Mouse (Mus musculus) embryonic facial prominence, embryonic 14.5 days (tissue): ENCODE measurements at regions not wholly inside any gene's neighbourhood (a gene's known extent, or its start where the extent isn't known, plus 50 kb on each side); places are given as distances from the start of the nearest gene placed in this dataset.
A peak's percentile ranks its signal among the peaks of the same experiment; 100 is the strongest.
"Not testable (repeated sequence)": the region's sequence is repeated elsewhere in the genome, so short reads cannot be mapped to it uniquely, and the experiment has no call there.

ENCODE experiments used
- ATAC-seq: fragments of 200-750 bp; cut with Nextera tagmentation; 2 replicates; pipeline ENCODE4 v1.8.0; 2017; ENCODE audit warnings: low read depth, moderate number of reproducible peaks, moderate TSS enrichment
- DNase-seq: peaks from one replicate; pipeline ENCODE4 v3.0.0-alpha.2; 2015; ENCODE audit warnings: low spot score
- H3K27ac ChIP-seq: fragments of 300-500 bp; sonication (generic); replicated peaks from 2 replicates; pipeline ENCODE4 v1.5.1; 2014; ENCODE audit warnings: low read depth, mild to moderate bottlenecking, low read length, moderate library complexity
- H3K27me3 ChIP-seq: fragments of 300-500 bp; sonication (generic); replicated peaks from 2 replicates; pipeline ENCODE4 v1.6.1; 2014; ENCODE audit warnings: low read length; ENCODE audit not compliant: control insufficient read depth, insufficient read depth
- H3K36me3 ChIP-seq: fragments of 300-500 bp; sonication (generic); 2 replicates; pipeline ENCODE4 v1.6.1; 2014; ENCODE audit warnings: low read length, mixed read lengths; ENCODE audit not compliant: control insufficient read depth, insufficient read depth
- H3K4me1 ChIP-seq: fragments of 300-500 bp; sonication (generic); 2 replicates; pipeline ENCODE4 v1.6.1; 2014; ENCODE audit warnings: antibody characterized with exemption, low read length; ENCODE audit not compliant: control insufficient read depth, insufficient read depth
- H3K4me2 ChIP-seq: fragments of 300-500 bp; sonication (generic); 2 replicates; pipeline ENCODE4 v1.6.1; 2014; ENCODE audit warnings: low read depth, mild to moderate bottlenecking, low read length, moderate library complexity, mixed read lengths
- H3K4me3 ChIP-seq: fragments of 300-500 bp; sonication (generic); 2 replicates; pipeline ENCODE4 v1.5.1; 2014; ENCODE audit warnings: low read depth, mild to moderate bottlenecking, low read length
- H3K9ac ChIP-seq: fragments of 300-500 bp; sonication (generic); 2 replicates; pipeline ENCODE4 v1.6.1; 2014; ENCODE audit warnings: low read depth, mild to moderate bottlenecking, low read length, moderate library complexity, mixed read lengths
- H3K9me3 ChIP-seq: fragments of 300-500 bp; sonication (generic); 2 replicates; pipeline ENCODE4 v1.6.1; 2016; ENCODE audit warnings: low read length; ENCODE audit not compliant: control insufficient read depth
- WGBS: fragments of 180-500 bp; shearing (Covaris S2); extraction: QIAGEN DNeasy Blood & Tissue Kit; methylation state at CpG from one replicate; pipeline ENCODE4 v1.1.7; 2014; 5-methylcytosine and 5-hydroxymethylcytosine counted together

DNA sequence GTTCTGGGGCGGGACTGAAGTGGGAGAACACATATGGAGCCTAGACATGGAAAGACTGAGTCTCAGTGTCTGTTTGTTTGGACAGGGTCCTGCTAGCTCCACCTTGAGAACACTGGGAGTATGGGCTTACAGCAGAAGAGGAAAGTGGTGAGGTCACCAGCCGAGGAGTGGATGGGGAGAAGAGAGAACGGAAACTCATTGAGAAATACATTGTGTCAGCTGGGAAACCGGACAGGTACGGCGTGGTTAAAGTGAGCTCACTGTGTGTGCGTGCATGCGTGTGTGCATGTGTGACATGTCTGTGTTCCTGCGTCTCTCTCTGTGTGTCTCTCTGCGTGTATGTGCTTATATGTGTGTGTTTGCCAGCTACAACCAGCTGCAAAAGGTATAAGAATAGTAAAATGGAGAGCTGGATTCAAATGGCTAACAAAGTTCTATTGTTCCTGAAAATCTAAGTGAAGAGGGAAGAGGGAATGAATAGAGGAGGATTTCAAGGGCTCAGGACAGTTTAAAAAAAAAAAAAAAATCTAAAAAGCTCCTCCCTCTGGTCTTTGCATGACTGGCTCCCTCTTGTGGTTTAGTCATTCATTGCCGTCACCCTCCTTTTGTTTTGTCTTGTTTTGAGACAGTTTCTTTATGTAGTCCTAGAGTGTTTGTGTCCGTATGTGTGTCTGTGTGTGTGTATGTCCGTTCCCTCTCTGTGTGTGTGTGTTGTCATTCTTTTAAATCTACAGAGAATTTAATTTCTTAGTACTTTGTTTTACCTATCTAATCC lies 52.0 kb upstream of the Ak4 start:
- Histone ChIP-seq H3K9me3 (no peaks in the 10 kb centered on the region), H3K4me1 (no peaks in the 10 kb centered on the region), H3K4me2 (no peak overlapping the region), H3K27me3 (no peaks in the 10 kb centered on the region), H3K4me3 (no peak overlapping the region), H3K27ac (no peak overlapping the region), H3K36me3 (no peaks in the 10 kb centered on the region), H3K9ac (no peak overlapping the region)
- 59% methylated on average over 13 of the region's 13 CpGs for WGBS
- peak; percentile 59 for DNase-seq
- peak; percentile 44; the same call in 1 of the 2 replicates for ATAC-seq

DNA sequence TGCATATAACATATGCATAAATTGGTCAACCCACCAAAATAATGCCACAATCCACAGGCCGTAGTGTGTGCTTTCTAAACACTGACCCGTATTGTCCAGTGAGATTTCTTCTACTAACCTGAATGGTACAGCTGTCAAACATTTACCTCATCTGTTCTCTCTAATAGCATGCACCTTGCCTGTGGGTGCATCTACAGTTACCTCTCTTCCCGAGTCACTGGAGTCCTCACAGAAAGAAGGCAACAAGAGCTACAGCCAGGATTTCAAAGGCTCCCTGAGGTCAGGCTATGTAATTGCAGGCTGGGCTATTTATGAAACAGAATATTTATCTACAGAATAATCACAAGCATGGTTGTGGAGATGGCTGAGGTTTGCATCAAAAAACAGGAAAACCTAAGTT lies 53.8 kb upstream of the Ak4 start:
- DNase-seq (no peak), ATAC-seq (no peak)
- no peak overlapping the region for H3K4me2 ChIP-seq
- H3K9me3 ChIP-seq, result no peaks in the 10 kb centered on the region
- no peaks in the 10 kb centered on the region for H3K36me3 ChIP-seq
- H3K9ac ChIP-seq, result no peak overlapping the region
- no peak overlapping the region for H3K4me3 ChIP-seq
- H3K27me3 ChIP-seq, result no peaks in the 10 kb centered on the region
- H3K4me1 ChIP-seq, result no peaks in the 10 kb centered on the region
- WGBS, result 77% methylated on average over 3 of the region's 3 CpGs
- H3K27ac ChIP-seq, result no peak overlapping the region

DNA sequence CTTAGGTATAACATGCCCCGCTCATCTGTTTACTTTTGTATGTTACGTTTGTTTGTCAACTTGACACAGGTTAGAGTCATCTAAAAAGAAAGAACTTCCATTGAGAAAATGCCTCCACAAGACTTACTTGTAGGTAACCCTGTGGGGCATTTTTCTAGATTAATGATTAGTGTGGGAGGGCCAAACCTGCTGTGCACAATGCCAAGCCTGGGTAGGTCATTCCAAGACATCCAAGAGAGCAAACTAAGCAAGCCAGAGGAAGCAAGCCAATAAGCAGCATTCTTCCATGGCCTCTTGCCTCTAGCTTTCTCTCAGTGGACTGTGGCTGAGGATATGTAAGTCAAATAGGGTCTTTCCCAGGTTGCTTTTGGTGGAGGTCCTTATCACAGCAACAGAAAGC lies 54.4 kb upstream of the Ak4 start:
- Histone ChIP-seq H3K9me3 (no peaks in the 10 kb centered on the region), H3K4me1 (no peaks in the 10 kb centered on the region), H3K9ac (no peak overlapping the region), H3K4me3 (no peak overlapping the region), H3K27ac (no peak overlapping the region), H3K4me2 (no peak overlapping the region), H3K36me3 (no peaks in the 10 kb centered on the region), H3K27me3 (no peaks in the 10 kb centered on the region)
- WGBS, result 87% methylated on average over 2 of the region's 2 CpGs
- DNase-seq, result no peak
- no peak for ATAC-seq

DNA sequence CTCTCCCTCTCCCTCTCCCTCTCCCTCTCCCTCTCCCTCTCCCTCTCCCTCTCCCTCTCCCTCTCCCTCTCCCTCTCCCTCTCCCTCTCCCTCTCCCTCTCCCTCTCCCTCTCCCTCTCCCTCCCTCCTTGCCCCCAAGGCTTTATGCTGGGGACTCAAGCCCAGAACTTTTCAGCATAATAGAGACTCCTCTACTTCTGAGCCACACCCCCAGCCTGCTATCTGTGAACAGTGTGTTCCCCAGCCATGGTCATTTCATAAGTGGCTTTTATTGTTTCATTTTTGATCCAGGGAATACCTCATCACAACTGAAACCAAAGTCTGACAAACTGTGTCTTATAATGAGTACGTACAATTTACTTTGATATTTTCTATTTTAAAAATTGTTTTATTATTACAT lies 55.8 kb upstream of the Ak4 start:
- not testable (repeated sequence) for H3K9me3 ChIP-seq, H3K4me1 ChIP-seq, H3K27ac ChIP-seq, H3K4me3 ChIP-seq, DNase-seq, H3K4me2 ChIP-seq, ATAC-seq, H3K36me3 ChIP-seq, H3K9ac ChIP-seq, H3K27me3 ChIP-seq
- WGBS, result 87% methylated on average over 1 of the region's 1 CpGs

DNA sequence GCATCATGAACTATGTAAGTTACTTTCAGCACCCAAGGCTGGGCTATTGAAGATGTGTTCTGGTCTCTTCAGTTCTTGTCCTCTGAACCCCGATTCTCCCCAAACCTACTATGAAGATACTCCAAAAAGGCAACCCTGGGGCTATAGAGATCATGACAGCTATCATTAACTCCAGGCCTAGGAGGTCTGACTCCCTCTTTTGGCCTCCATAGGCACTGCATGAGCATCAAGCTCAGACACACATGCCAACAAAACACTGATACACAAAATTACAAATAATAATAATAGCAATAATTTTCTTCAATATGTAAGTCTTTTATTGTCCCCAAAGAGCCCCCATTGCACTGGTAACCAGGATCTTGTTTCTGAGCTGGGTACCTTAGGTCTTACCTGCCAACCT lies 57.3 kb upstream of the Ak4 start:
- H3K27ac ChIP-seq, result no peak overlapping the region
- H3K9ac ChIP-seq, result no peak overlapping the region
- H3K4me3 ChIP-seq, result no peak overlapping the region
- H3K9me3 ChIP-seq, result no peaks in the 10 kb centered on the region
- H3K27me3 ChIP-seq, result no peaks in the 10 kb centered on the region
- DNase-seq (no peak), ATAC-seq (no peak)
- H3K4me2 ChIP-seq, result no peak overlapping the region
- 79% methylated on average over 1 of the region's 1 CpGs for WGBS
- H3K36me3 ChIP-seq, result no peaks in the 10 kb centered on the region
- H3K4me1 ChIP-seq, result no peaks in the 10 kb centered on the region

DNA sequence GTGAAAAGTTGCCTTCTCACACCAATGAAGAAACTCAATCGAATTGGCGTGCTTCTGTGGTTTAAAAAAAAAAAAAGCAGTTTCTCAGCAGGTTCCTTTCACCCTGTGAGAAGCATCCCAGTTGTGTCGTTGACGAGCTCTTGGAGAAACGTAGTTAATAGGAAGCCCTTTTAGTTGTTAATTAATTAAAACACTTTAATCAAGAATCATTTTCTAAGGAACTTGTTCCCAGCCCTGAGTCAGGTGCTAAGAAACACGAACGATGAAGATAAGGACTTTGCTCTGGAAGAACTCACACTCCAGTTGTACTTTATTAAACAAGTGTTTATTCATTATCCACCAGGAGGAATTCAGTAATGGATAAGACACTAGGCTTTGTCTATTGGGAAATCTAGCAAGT lies 58.8 kb upstream of the Ak4 start:
- 0 out of 2 replicates have a peak, but pooled peaks cover under 1% of the 10 kb centered on the region for H3K4me1 ChIP-seq
- no peak overlapping the region for H3K9ac ChIP-seq
- H3K27me3 ChIP-seq, result no peaks in the 10 kb centered on the region
- no peak overlapping the region for H3K4me3 ChIP-seq
- 83% methylated on average over 7 of the region's 7 CpGs for WGBS
- no peak overlapping the region for H3K27ac ChIP-seq
- no peaks in the 10 kb centered on the region for H3K36me3 ChIP-seq
- DNase-seq (no peak), ATAC-seq (no peak)
- no peak overlapping the region for H3K4me2 ChIP-seq
- H3K9me3 ChIP-seq, result no peaks in the 10 kb centered on the region

DNA sequence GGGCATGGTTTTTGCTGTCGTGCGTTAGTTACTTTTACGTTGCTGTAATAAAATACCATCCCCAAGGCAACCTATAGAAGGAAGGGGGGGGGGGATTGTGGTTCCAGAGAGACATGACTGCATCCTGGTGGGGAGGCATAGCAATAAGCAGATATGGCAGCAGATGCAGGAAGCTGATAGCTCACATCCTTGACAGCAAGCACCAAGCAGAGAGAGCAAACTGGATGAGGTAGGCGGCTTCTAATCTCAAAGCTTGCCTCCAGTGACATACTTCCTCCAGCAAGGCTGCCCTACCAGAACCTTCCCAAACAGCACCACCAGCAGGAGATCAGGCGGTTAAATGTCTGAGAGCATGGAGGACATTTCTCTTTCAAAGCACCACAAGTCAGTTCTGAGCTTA lies 60.0 kb upstream of the Ak4 start:
- H3K9me3 ChIP-seq, result no peaks in the 10 kb centered on the region
- H3K27me3 ChIP-seq, result no peaks in the 10 kb centered on the region
- H3K4me2 ChIP-seq, result no peak overlapping the region
- H3K4me1 ChIP-seq, result peaks cover 12% of the 10 kb centered on the region
- ATAC-seq (no peak), DNase-seq (no peak)
- H3K36me3 ChIP-seq, result no peaks in the 10 kb centered on the region
- H3K4me3 ChIP-seq, result no peak overlapping the region
- no peak overlapping the region for H3K27ac ChIP-seq
- H3K9ac ChIP-seq, result no peak overlapping the region
- WGBS, result 89% methylated on average over 5 of the region's 5 CpGs

DNA sequence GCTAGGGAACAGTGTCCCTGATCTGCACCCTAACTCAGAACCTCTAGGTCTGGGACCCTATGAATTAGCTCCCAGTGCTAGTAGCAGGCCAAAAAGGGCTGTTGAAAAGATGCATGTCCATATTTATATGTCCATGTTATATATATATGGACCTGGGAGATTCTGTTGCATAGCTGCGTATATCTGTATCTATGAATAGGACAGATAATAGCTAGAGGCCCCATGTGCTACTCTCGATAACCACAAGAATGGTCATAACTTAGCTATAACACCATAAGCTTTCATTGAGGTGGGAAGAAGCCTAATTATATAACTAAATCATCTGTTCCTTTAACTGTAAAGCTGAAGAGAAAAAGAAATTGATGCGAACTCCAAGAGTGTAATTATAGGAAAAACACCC lies 60.6 kb upstream of the Ak4 start:
- 91% methylated on average over 3 of the region's 3 CpGs for WGBS
- Histone ChIP-seq H3K9me3 (no peaks in the 10 kb centered on the region), H3K27me3 (no peaks in the 10 kb centered on the region), H3K27ac (no peak overlapping the region; the same call in 1 of the 2 replicates), H3K4me3 (no peak overlapping the region), H3K4me1 (peaks cover 14% of the 10 kb centered on the region), H3K9ac (no peak overlapping the region), H3K36me3 (no peaks in the 10 kb centered on the region), H3K4me2 (no peak overlapping the region)
- DNase-seq (no peak), ATAC-seq (no peak)

DNA sequence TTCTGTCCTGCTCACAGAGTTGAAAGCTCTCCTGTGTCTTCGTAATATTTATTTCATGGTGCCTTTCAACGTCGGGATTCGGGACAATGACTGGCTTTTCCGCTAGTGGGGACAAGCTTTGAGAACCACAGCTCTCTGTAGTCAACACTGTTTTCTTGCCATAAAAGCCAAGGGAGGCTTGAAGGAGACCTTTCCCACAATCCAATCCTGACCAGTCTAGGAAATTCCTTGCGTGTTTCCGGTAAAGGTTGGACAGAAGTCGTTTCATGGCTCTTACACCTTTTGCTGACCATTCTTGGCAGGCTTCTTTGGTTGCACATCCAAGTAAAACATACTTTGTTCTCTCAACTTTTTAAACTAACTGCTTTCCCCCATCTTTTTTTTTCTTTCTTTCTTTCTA lies 61.2 kb upstream of the Ak4 start:
- peaks cover 14% of the 10 kb centered on the region for H3K4me1 ChIP-seq
- 75% methylated on average over 8 of the region's 8 CpGs for WGBS
- H3K27me3 ChIP-seq, result no peaks in the 10 kb centered on the region
- H3K36me3 ChIP-seq, result no peaks in the 10 kb centered on the region
- H3K9me3 ChIP-seq, result no peaks in the 10 kb centered on the region
- H3K9ac ChIP-seq, result 0 out of 2 replicates have a peak overlapping the region, but pooled peaks have one; percentile 91
- peak overlapping the region; percentile 70 for H3K4me2 ChIP-seq
- DNase-seq (peak; percentile 55), ATAC-seq (no peak)
- peak overlapping the region; percentile 88; the same call in 1 of the 2 replicates for H3K27ac ChIP-seq
- 0 out of 2 replicates have a peak overlapping the region, but pooled peaks have one; percentile 84 for H3K4me3 ChIP-seq
